Mouse (Mus musculus) Patski (cell line): Measurements from ENCODE around the gene Adamts14. TPM values are rescaled to one million over a fixed set of nuclear protein-coding genes. Genes with fewer than 3 reads are reported as not detected.

Source experiments
- ATAC-seq: fragments of 100-300 bp; one replicate; pipeline ENCODE4 v1.8.0; 2021
- CTCF ChIA-PET: fragments of 350-600 bp; sonication (Branson Sonifier 250); formaldehyde crosslinking; loops from one replicate; lab custom pipeline; 2022; ENCODE audit warnings: inconsistent platforms; lab: Charles Lee
- POLR2A ChIA-PET: fragments of 350-600 bp; sonication (Branson Sonifier 250); formaldehyde crosslinking; loops from one replicate; lab custom pipeline; 2022; ENCODE audit warnings: antibody characterized with exemption, inconsistent platforms; lab: Charles Lee
- DNase-seq: peaks from one replicate; pipeline ENCODE4 v3.0.0-alpha.2; 2011; ENCODE audit warnings: low read depth, low spot score
- H3K27me3 ChIP-seq: fragments of 371-371 bp; one replicate; pipeline ENCODE4 v1.5.1; 2021
- CTCF ChIP-seq: fragments of 100-300 bp; IDR thresholded peaks from one replicate; pipeline ENCODE4 v1.5.1; 2021
- in situ Hi-C: fragments of 300-500 bp; cut with MboI; formaldehyde crosslinking; loops from 3 replicates; pipeline ENCODE4 v1.11.1; 2018; ENCODE audit warnings: low pct_unique_long_range_greater_than_20kb, mixed read lengths
- polyA plus RNA-seq: library from polyadenylated mRNA; unstranded; gene quantifications from one replicate; pipeline ENCODE4 v1.2.3, GENCODE M21; 2021

Gene Adamts14
- polyA plus RNA-seq, 1 experiment from 2014 or later: 13.2 TPM

DNA sequence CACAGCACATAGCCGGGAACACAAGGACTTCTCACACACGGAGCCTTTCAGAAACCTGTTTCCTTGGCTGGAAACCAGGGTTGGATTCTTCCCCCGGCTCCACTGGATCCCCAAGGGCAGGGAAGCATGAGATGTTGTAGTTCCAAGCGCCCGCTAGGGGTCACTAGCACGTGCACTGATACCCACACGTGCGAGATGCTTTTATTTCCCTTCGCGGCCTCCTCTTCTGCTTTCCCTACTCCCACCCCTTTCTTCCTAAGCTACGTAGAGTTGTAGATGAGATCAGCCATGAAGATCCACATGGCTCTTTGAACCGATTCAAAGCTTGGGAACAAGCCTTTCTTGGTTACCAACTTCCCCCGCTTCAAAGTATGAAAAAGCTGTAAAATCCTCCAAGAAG lies 61.5 kb downstream of the Adamts14 start:
- peak; percentile 78 for TF ChIP-seq CTCF
- CTCF ChIA-PET: interaction anchor here (0.7 to 2.0 kb wide), 16 partner anchors 12 to 188 kb away, joined by 3 to 12 read pairs (median 3); no protein-coding TSS in a partner anchor
- no peak for DNase-seq
- POLR2A ChIA-PET: no interaction called here
- in situ Hi-C loops: no loop called here
- H3K27me3 ChIP-seq: no peaks in the 10 kb centered on the region
- ATAC-seq: no peak

DNA sequence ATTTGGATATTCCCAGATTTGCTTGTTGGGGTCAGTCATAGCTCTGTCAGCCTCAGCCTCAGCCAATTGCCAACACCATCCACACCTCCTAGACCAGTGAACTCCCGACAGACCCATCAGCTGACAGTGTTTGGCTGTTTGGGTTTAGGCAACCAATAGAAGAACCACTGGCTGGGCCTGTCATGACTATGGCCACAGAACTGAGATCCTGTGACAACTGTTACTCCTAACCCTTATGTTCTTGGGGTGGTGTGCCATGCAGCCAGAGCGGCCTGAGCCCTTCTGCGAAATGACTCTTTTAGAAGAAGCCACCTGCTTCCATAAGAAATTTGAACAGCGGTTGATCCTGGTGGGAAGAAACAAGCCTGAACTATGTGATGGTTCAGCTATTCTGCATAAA lies 62.1 kb downstream of the Adamts14 start:
- TF ChIP-seq CTCF: no peak
- in situ Hi-C loops: no loop called here

GRCm38 (mm10) chr10:61208114-61208684 lies 65.0 kb downstream of the Adamts14 start:
- ChIA-PET CTCF (interaction anchor here (1.1 kb wide), 1 partner anchor 9 kb away, joined by 5 read pairs; no protein-coding TSS in a partner anchor), POLR2A (no interaction called here)
- no peak for TF ChIP-seq CTCF
- no peak for ATAC-seq
- in situ Hi-C loops: no loop called here
- DNase-seq: no peak
- H3K27me3 ChIP-seq: no peaks in the 10 kb centered on the region

More for the DNA sequence above, 62.1 kb downstream of the Adamts14 start:
- ChIA-PET POLR2A (interaction anchor here (1.0 kb wide), 1 partner anchor 74 kb away, joined by 3 read pairs; no protein-coding TSS in a partner anchor), CTCF (interaction anchor here (1.1 to 2.0 kb wide), 5 partner anchors 20 to 189 kb away, joined by 3 to 9 read pairs (median 4); no protein-coding TSS in a partner anchor)
- no peak for ATAC-seq
- no peaks in the 10 kb centered on the region for H3K27me3 ChIP-seq
- no peak for DNase-seq

DNA sequence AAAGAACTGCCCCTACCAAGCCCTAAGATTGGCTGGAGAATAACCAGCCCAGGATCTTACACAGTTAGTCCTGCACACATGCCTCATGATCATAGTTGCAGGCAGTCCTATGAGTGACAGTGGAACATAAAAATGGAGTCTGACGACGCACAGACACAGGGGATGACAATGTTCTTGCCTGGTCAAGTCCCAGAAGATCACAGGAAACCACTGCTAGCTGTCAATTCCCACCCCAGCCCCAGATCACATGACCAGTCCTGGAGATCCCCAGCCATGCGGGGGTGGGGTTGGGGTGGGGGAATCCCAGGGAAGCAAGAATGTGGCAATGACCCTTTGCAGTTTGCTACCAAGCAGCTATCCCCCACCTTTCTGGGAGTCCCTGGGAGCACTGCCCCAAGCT lies 69.3 kb downstream of the Adamts14 start:
- peak; percentile 19 for ATAC-seq
- ChIA-PET POLR2A (interaction anchor here (0.7 kb wide), 1 partner anchor 17 kb away, joined by 3 read pairs; no protein-coding TSS in a partner anchor), CTCF (interaction anchor here (1.4 to 1.6 kb wide), 3 partner anchors 133 to 199 kb away, joined by 3 to 4 read pairs (median 3); no protein-coding TSS in a partner anchor)
- in situ Hi-C loops: no loop called here
- TF ChIP-seq CTCF: no peak
- no peak for DNase-seq
- no peaks in the 10 kb centered on the region for H3K27me3 ChIP-seq

DNA sequence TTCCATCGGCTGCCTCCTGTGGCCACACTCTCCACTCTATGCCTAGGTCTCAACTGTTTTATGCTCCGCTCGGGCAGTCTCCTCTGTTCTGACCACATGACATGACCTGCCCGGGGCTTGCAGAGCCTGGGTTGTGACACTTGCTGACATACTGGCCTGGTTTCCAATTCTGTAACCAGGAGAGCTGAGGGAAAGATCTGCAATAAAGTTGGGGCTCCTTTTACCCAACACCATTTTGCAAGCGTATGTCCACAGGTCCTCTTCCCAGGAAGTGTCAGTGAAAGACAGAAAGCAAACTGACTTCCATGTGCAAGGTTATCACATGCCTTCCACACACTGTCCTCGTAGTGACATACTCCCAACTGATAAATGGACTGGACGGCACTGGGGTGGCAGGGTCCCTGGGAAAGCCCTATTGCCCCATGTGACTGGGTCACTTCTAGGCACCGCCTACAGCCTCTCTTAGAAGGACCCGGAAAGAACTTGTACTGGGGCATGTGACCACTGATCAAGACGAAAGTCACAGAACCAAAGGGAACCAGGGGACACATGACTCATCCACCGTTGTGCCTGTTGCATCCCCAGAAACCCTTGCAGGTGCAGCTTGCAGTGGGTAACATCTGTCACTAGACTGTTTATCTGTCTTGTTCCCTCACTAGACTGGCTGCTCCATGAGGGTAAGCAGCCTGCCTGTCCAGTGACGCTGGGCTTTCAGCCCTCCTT lies 71.5 kb downstream of the Adamts14 start:
- CTCF ChIA-PET: no interaction called here
- ATAC-seq: no peak
- in situ Hi-C loops: no loop called here

DNA sequence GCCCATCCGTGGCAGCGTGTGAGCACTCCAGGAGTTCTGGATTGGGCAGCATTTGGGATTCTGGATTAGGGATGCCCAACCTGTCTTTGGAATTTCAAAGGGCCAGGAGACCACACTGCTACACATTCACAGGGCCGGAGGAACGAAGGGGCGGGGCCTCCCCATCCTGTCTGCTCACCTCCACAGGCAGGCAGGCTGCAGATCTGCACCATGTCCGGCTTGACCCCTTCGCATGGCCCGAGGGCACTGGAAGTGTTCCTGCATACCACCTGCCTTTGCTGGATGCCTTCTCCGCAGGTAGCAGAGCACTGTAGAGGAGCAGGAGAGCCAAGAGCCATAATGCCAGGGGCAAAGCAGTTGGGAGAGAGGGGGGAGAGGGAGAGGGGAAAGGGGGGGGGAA lies 72.2 kb downstream of the Adamts14 start:
- no peak for ATAC-seq
- ChIA-PET CTCF (interaction anchor here (3.0 kb wide), 1 partner anchor 135 kb away, joined by 35 read pairs; no protein-coding TSS in a partner anchor), POLR2A (no interaction called here)
- in situ Hi-C loops: no loop called here
- no peak for DNase-seq
- peaks cover 3% of the 10 kb centered on the region for H3K27me3 ChIP-seq
- TF ChIP-seq CTCF: no peak

More for the DNA sequence above, 71.5 kb downstream of the Adamts14 start:
- POLR2A ChIA-PET: no interaction called here
- peaks cover 3% of the 10 kb centered on the region for H3K27me3 ChIP-seq
- DNase-seq: no peak
- no peak for TF ChIP-seq CTCF

GRCm38 (mm10) chr10:61200232-61200820 lies 72.9 kb downstream of the Adamts14 start:
- peaks cover 3% of the 10 kb centered on the region for H3K27me3 ChIP-seq
- no peak for TF ChIP-seq CTCF
- in situ Hi-C loops: no loop called here
- ATAC-seq: no peak
- ChIA-PET POLR2A (no interaction called here), CTCF (interaction anchor here (0.8 to 3.0 kb wide), 17 partner anchors 12 to 211 kb away, joined by 3 to 35 read pairs (median 5); partner anchors contain the start of gene Adamts14)
- DNase-seq: no peak

- no peak for ATAC-seq
- CTCF ChIA-PET: interaction anchor here (0.8 to 3.0 kb wide), 21 partner anchors 9 to 211 kb away, joined by 3 to 35 read pairs (median 4); partner anchors contain the start of gene Adamts14
Measured at GRCm38 (mm10) chr10:61199566-61200213, 73.5 kb downstream of the Adamts14 start.

DNA sequence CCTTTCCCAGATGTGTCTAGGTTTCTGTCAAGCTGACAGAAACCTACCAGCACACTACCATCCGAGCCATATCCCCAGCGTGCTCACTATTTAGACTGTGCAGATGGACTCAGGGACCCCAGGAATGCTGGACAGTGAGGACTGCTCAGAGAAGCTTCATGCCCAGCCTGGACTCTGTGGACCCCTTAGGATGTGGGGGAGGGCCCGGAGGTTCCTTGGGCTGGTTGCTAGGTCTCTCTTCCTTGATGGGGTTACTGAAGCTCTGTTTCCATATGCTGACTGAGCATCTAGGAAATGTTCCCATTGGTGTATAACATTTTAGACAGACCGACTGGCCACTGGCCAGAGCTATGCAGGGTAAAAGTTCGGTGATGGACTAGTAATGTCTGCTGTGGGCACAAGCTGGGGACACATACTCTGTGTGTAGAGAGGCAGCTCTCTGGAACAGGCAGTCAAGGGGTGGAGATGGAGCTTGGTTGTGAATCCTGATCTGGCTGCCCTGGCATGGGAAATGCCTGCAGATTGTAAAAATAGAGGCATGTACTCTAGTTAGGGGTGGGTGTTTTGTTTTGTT lies 77.4 kb downstream of the Adamts14 start:
- ChIA-PET POLR2A (interaction anchor here (1.3 to 1.6 kb wide), 2 partner anchors 10 to 11 kb away, joined by 3 read pairs; no protein-coding TSS in a partner anchor), CTCF (interaction anchor here (1.5 to 1.8 kb wide), 3 partner anchors 16 to 140 kb away, joined by 5 to 6 read pairs (median 5); no protein-coding TSS in a partner anchor)
- ATAC-seq (no peak), DNase-seq (no peak)
- peaks cover 3% of the 10 kb centered on the region for H3K27me3 ChIP-seq
- no peak for TF ChIP-seq CTCF
- in situ Hi-C loops: loop anchor here (5.0 kb wide), 2 partner anchors 136 to 211 kb away; no protein-coding TSS in a partner anchor

More at GRCm38 (mm10) chr10:61199566-61200213, 73.5 kb downstream of the Adamts14 start:
- peak; percentile 95 for TF ChIP-seq CTCF
- in situ Hi-C loops: loop anchor here (5.0 kb wide), 2 partner anchors 133 to 208 kb away; no protein-coding TSS in a partner anchor
- POLR2A ChIA-PET: interaction anchor here (0.6 kb wide), 1 partner anchor 1015 kb away, joined by 6 read pairs; no protein-coding TSS in a partner anchor
- DNase-seq: peak; percentile 22
- peaks cover 3% of the 10 kb centered on the region for H3K27me3 ChIP-seq
